In the genomic region with DNA sequence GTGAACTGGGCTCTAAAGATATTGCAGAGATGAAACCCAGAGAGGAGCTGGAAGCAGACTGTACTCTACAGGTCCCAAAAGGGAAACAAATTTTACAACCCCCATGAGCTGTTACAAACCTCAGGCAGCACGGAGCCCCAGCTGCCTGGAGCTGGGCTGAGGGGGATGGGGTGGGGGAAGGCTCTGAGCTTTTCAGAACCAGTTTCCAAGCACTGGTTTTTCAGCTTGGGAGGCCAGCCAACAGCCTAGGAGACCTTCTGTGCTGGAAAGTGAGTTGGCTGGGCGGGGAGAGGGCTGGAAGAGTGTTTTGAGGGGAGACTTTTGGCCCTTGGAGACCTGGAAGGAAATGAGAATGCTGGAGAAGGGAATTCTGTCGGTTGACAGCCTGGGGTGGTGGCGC, we compare ENCODE assay signal across 13 mouse cellular contexts. TPM values are rescaled to one million over a fixed set of nuclear protein-coding genes. Genes with fewer than 3 reads are reported as not detected.
DNase-seq lines count a peak whose midpoint lies in the region; ATAC-seq and TF ChIP-seq lines count a peak whose summit lies in the region.
"Had no signal": no experiment of that assay in that cellular context is flagged by ENCODE, and none has a peak within 500 bp of the region (broad histone marks: within the 10 kb centered on the region; RNA-seq: fewer than 3 reads in every experiment).

No protein-coding gene starts in this region.

- H3K4me3 ChIP-seq in kidney, adult 2 months (ENCODE audit: insufficient read depth, low read depth, low read length) = no peak overlapping the region
- H3K4me3 ChIP-seq in kidney, embryonic 14.5 days (ENCODE audit: low read length) = no peak overlapping the region
- H3K4me3 ChIP-seq: embryonic facial prominence, embryonic 15.5 days had no signal

- H3K9ac ChIP-seq in kidney, embryonic 14.5 days (ENCODE audit: low read depth, low read length) = no peak overlapping the region
- H3K9ac ChIP-seq: embryonic facial prominence, embryonic 15.5 days had no signal

- 43% methylated on average over 4 of the region's 4 CpGs for WGBS in kidney, adult 2 months
- 36% methylated on average over 4 of the region's 4 CpGs for WGBS in kidney, embryonic 14.5 days

- H3K36me3 ChIP-seq in kidney, adult 2 months (ENCODE audit: control insufficient read depth, insufficient read depth, low read length) = no peaks in the 10 kb centered on the region
- no peaks in the 10 kb centered on the region for H3K36me3 ChIP-seq in kidney, embryonic 14.5 days (ENCODE audit: control insufficient read depth, insufficient read depth, low read length)
- H3K36me3 ChIP-seq: embryonic facial prominence, embryonic 15.5 days had no signal

- no peaks in the 10 kb centered on the region for H3K27me3 ChIP-seq in kidney, adult 2 months (replicated peaks; ENCODE audit: control insufficient read depth, insufficient read depth, low read length)
- H3K27me3 ChIP-seq in kidney, embryonic 14.5 days (ENCODE audit: control insufficient read depth, insufficient read depth, low read length) = 0 out of 2 replicates have a peak, but pooled peaks cover under 1% of the 10 kb centered on the region

- no peak overlapping the region for H3K27ac ChIP-seq in kidney, adult 2 months (ENCODE audit: insufficient read depth, low read depth, low read length)
- H3K27ac ChIP-seq in kidney, embryonic 14.5 days (ENCODE audit: low read depth, low read length) = no peak overlapping the region
- H3K27ac ChIP-seq: embryonic facial prominence, embryonic 15.5 days had no signal

- H3K4me2 ChIP-seq in kidney, embryonic 14.5 days (replicated peaks; ENCODE audit: low read depth, low read length) = no peak overlapping the region
- H3K4me2 ChIP-seq: embryonic facial prominence, embryonic 15.5 days had no signal

- H3K9me3 ChIP-seq in kidney, embryonic 14.5 days (ENCODE audit: control insufficient read depth, low read length) = no peaks in the 10 kb centered on the region
- H3K9me3 ChIP-seq: embryonic facial prominence, embryonic 15.5 days had no signal

- peak; percentile 67 for DNase-seq in kidney, adult 2 months
- peak; percentile 57 for DNase-seq in gastrocnemius, adult 18-20 months (ENCODE audit: low spot score)
- DNase-seq in heart, adult 9 months (ENCODE audit: low spot score in 2 of 2) = peak; percentile 58 to 66
- DNase-seq in layer of hippocampus, postnatal 10 days (ENCODE audit: low spot score in 2 of 2) = peak; percentile 55 to 67
- DNase-seq in ovary, postnatal 14 days (ENCODE audit: low spot score) = no peak
- no peak for DNase-seq in cerebellum, adult 11-12 months
- DNase-seq: spleen, adult 18-20 months; thymus, postnatal 36 days had no signal

- no peak for TF ChIP-seq POLR2A in kidney, adult 2 months (IDR thresholded peaks at IDR 0.05; ENCODE audit: low read depth, low read length)

- no peaks in the 10 kb centered on the region for H3K4me1 ChIP-seq in kidney, adult 2 months (ENCODE audit: control insufficient read depth, insufficient read depth, low read length)
- peaks cover 4% of the 10 kb centered on the region; the same call in 1 of the 2 replicates for H3K4me1 ChIP-seq in kidney, embryonic 14.5 days (ENCODE audit: control insufficient read depth, insufficient read depth, low read length)

- ATAC-seq in kidney, embryonic 14.5 days (ENCODE audit: low FRiP score, low TSS enrichment) = no peak
- ATAC-seq in erythroblast, adult 5-6 weeks (replicated peaks; ENCODE audit: low FRiP score, poor library complexity, severe bottlenecking) = no peak

- no peak for TF ChIP-seq CTCF in kidney, adult 2 months (conservative IDR thresholded peaks at IDR 0.05; ENCODE audit: insufficient read depth, insufficient read length, low read depth, low read length)

RNA-seq across cellular contexts. Expression of a gene that starts 10.8 kb away (rescaled TPM):
- 38.9 and 39.1 TPM in 2 replicates for polyA plus RNA-seq in kidney, adult 2 months (2012; rRNA removed)
- 57.8 and 69.5 TPM in 2 replicates for polyA plus RNA-seq in kidney, embryonic 14.5 days (2014; fragmentation: Nextera tagmentation; extraction: Ambion mirVana)
- 10 to 100 TPM in 1 of 2 experiments, 1 to 10 TPM in 1; 8.9 to 10.8 TPM for total RNA-seq in gastrocnemius, adult 18-20 months (2021)
- total RNA-seq in layer of hippocampus, postnatal 10 days (2021) = 10 to 100 TPM; 30.7 to 36.5 TPM
- total RNA-seq in erythroblast, adult 5-6 weeks (2015; ENCODE audit: low replicate concordance) = 9.0 TPM in 1 of 2 replicates, not detected in the other
- total RNA-seq in erythroblast, adult 5-6 weeks (2017; ENCODE audit: low replicate concordance) = 4.4 and 7.2 TPM in 2 replicates

RNA-seq across cellular contexts. Expression of a gene that starts 14.7 kb away (rescaled TPM):
- polyA plus RNA-seq in kidney, adult 2 months (2012; rRNA removed) = 0.16 and 0.19 TPM in 2 replicates
- polyA plus RNA-seq in kidney, embryonic 14.5 days (2014; fragmentation: Nextera tagmentation; extraction: Ambion mirVana) = 0.17 and 0.60 TPM in 2 replicates
- total RNA-seq in gastrocnemius, adult 18-20 months (2021) = under 1 TPM in 1 of 2 experiments, not detected in 1; 0.07 TPM
- under 1 TPM; 0.36 to 0.43 TPM for total RNA-seq in layer of hippocampus, postnatal 10 days (2021)
- total RNA-seq in erythroblast, adult 5-6 weeks (2015; ENCODE audit: low replicate concordance) = not detected in 2 replicates
- total RNA-seq in erythroblast, adult 5-6 weeks (2017; ENCODE audit: low replicate concordance) = not detected in 2 replicates

RNA-seq across cellular contexts. Expression of a gene that starts 26.8 kb away (rescaled TPM):
- polyA plus RNA-seq in kidney, adult 2 months (2012; rRNA removed) = 24.4 and 26.9 TPM in 2 replicates
- 16.0 and 18.6 TPM in 2 replicates for polyA plus RNA-seq in kidney, embryonic 14.5 days (2014; fragmentation: Nextera tagmentation; extraction: Ambion mirVana)
- 10 to 100 TPM; 19.9 to 23.5 TPM for total RNA-seq in gastrocnemius, adult 18-20 months (2021)
- 10 to 100 TPM; 40.2 to 50.4 TPM for total RNA-seq in layer of hippocampus, postnatal 10 days (2021)
- 5.6 and 6.1 TPM in 2 replicates for total RNA-seq in erythroblast, adult 5-6 weeks (2015; ENCODE audit: low replicate concordance)
- 5.3 and 8.4 TPM in 2 replicates for total RNA-seq in erythroblast, adult 5-6 weeks (2017; ENCODE audit: low replicate concordance)

RNA-seq across cellular contexts. Expression of a gene that starts 41.5 kb away (rescaled TPM):
- polyA plus RNA-seq in kidney, adult 2 months (2012; rRNA removed) = 0.38 TPM in 1 of 2 replicates, not detected in the other
- polyA plus RNA-seq in kidney, embryonic 14.5 days (2014; fragmentation: Nextera tagmentation; extraction: Ambion mirVana) = not detected in 2 replicates
- not detected for total RNA-seq in gastrocnemius, adult 18-20 months (2021)
- not detected for total RNA-seq in layer of hippocampus, postnatal 10 days (2021)
- not detected in 2 replicates for total RNA-seq in erythroblast, adult 5-6 weeks (2015; ENCODE audit: low replicate concordance)
- total RNA-seq in erythroblast, adult 5-6 weeks (2017; ENCODE audit: low replicate concordance) = not detected in 2 replicates
- total RNA-seq: CH12.LX; granulocyte monocyte progenitor cell, adult 5-6 weeks had no signal
- polyA plus RNA-seq: embryonic facial prominence, embryonic 15.5 days had no signal

RNA-seq across cellular contexts. Expression of a gene that starts 41.8 kb away (rescaled TPM):
- polyA plus RNA-seq in kidney, adult 2 months (2012; rRNA removed) = 645 and 701 TPM in 2 replicates
- polyA plus RNA-seq in kidney, embryonic 14.5 days (2014; fragmentation: Nextera tagmentation; extraction: Ambion mirVana) = 427 and 433 TPM in 2 replicates
- total RNA-seq in gastrocnemius, adult 18-20 months (2021) = 100 to 1,000 TPM; 111 to 134 TPM
- total RNA-seq in layer of hippocampus, postnatal 10 days (2021) = 100 to 1,000 TPM; 874 to 885 TPM
- total RNA-seq in erythroblast, adult 5-6 weeks (2015; ENCODE audit: low replicate concordance) = 77.0 and 113 TPM in 2 replicates
- total RNA-seq in erythroblast, adult 5-6 weeks (2017; ENCODE audit: low replicate concordance) = 94.2 and 96.3 TPM in 2 replicates

Comparison
In these comparisons a context has a peak if more than half of its experiments do, and no peak if none do; other contexts are left out.
1. DNase-seq: peak in kidney, adult 2 months (single experiment), gastrocnemius, adult 18-20 months (single experiment), heart, adult 9 months (2 of 2) and layer of hippocampus, postnatal 10 days (2 of 2); none in ovary, postnatal 14 days (single experiment) and cerebellum, adult 11-12 months (single experiment).